Mouse (Mus musculus) lung, postnatal 0 days (tissue): Measurements from ENCODE around the gene Gm48552. TPM values are rescaled to one million over a fixed set of nuclear protein-coding genes. Genes with fewer than 3 reads are reported as not detected.
A peak's percentile ranks its signal among the peaks of the same experiment; 100 is the strongest.

ENCODE experiments used
- ATAC-seq: fragments of 200-750 bp; cut with Nextera tagmentation; 2 replicates; pipeline ENCODE4 v1.8.0; 2017; ENCODE audit warnings: moderate library complexity
- DNase-seq: peaks from one replicate; pipeline ENCODE4 v3.0.0-alpha.2; 2016; ENCODE audit warnings: low spot score
- H3K27ac ChIP-seq: fragments of 300-500 bp; sonication (generic); 2 replicates; pipeline ENCODE4 v1.5.1; 2014; ENCODE audit warnings: antibody characterized with exemption, mild to moderate bottlenecking, low read length, mixed read lengths
- H3K27me3 ChIP-seq: fragments of 300-500 bp; sonication (generic); replicated peaks from 2 replicates; pipeline ENCODE4 v1.6.1; 2014; ENCODE audit warnings: low read length, mixed read lengths; ENCODE audit not compliant: insufficient read depth
- H3K36me3 ChIP-seq: fragments of 300-500 bp; sonication (generic); 2 replicates; pipeline ENCODE4 v1.6.1; 2014; ENCODE audit warnings: low read length, mixed read lengths; ENCODE audit not compliant: insufficient read depth
- H3K4me1 ChIP-seq: fragments of 300-500 bp; sonication (generic); 2 replicates; pipeline ENCODE4 v1.6.1; 2014; ENCODE audit warnings: antibody characterized with exemption, low read depth, low read length, mixed read lengths; ENCODE audit not compliant: insufficient read depth
- H3K4me2 ChIP-seq: fragments of 300-500 bp; sonication (generic); replicated peaks from 2 replicates; pipeline ENCODE4 v1.6.1; 2014; ENCODE audit warnings: low read depth, mild to moderate bottlenecking, low read length, moderate library complexity, mixed read lengths
- H3K4me3 ChIP-seq: fragments of 300-500 bp; sonication (generic); 2 replicates; pipeline ENCODE4 v1.5.1; 2014; ENCODE audit warnings: low read depth, low read length
- H3K9ac ChIP-seq: fragments of 300-500 bp; sonication (generic); replicated peaks from 2 replicates; pipeline ENCODE4 v1.6.1; 2014; ENCODE audit warnings: low read depth, mild to moderate bottlenecking
- H3K9me3 ChIP-seq: fragments of 300-500 bp; sonication (generic); 2 replicates; pipeline ENCODE4 v1.6.1; 2016; ENCODE audit warnings: low read length, mixed read lengths
- CTCF ChIP-seq: IDR thresholded peaks from 2 replicates; pipeline ENCODE4 v1.5.1; 2016; ENCODE audit warnings: antibody characterized with exemption, mild to moderate bottlenecking
- EP300 ChIP-seq: IDR thresholded peaks from 2 replicates; pipeline ENCODE4 v1.6.1; 2016; ENCODE audit warnings: antibody characterized with exemption, mild to moderate bottlenecking, control low read depth
- WGBS: fragments of 180-500 bp; shearing (Covaris S2); extraction: QIAGEN DNeasy Blood & Tissue Kit; methylation state at CpG from one replicate; pipeline ENCODE4 v1.1.7; 2014; 5-methylcytosine and 5-hydroxymethylcytosine counted together
- polyA plus RNA-seq: library from polyadenylated mRNA; unstranded; fragments of >200 nt; fragmentation: Nextera tagmentation; extraction: Ambion mirVana; gene quantifications from 2 replicates; pipeline ENCODE4 v1.2.1, GENCODE M21; 2015

Gene Gm48552
- polyA plus RNA-seq, 1 experiment from 2014 or later: 0.63 TPM

GRCm38 (mm10) chr10:81406504-81407440 is 18.0 kb downstream of the Gm48552 start:
- no peak for DNase-seq
- 45% methylated on average over 24 of the region's 24 CpGs for WGBS
- peaks cover 11% of the 10 kb centered on the region; the same call in 1 of the 2 replicates for H3K36me3 ChIP-seq
- no peak overlapping the region for H3K9ac ChIP-seq
- no peaks in the 10 kb centered on the region for H3K27me3 ChIP-seq
- ATAC-seq: no peak
- TF ChIP-seq EP300 (no peak), CTCF (no peak)
- H3K4me1 ChIP-seq: peaks cover 33% of the 10 kb centered on the region
- peak overlapping the region; percentile 51 for H3K27ac ChIP-seq
- no peaks in the 10 kb centered on the region for H3K9me3 ChIP-seq
- H3K4me3 ChIP-seq: peak overlapping the region; percentile 25
- peak overlapping the region; percentile 45 for H3K4me2 ChIP-seq

GRCm38 (mm10) chr10:81407539-81408423 is 19.0 kb downstream of the Gm48552 start:
- no peak overlapping the region for H3K9ac ChIP-seq
- 23% methylated on average over 31 of the region's 31 CpGs for WGBS
- H3K4me3 ChIP-seq: peak overlapping the region; percentile 25
- ATAC-seq (peak; percentile 41), DNase-seq (peak; percentile 94)
- peak overlapping the region; percentile 57 for H3K27ac ChIP-seq
- H3K27me3 ChIP-seq: no peaks in the 10 kb centered on the region
- H3K9me3 ChIP-seq: no peaks in the 10 kb centered on the region
- peak overlapping the region; percentile 45 for H3K4me2 ChIP-seq
- H3K36me3 ChIP-seq: peaks cover 11% of the 10 kb centered on the region; the same call in 1 of the 2 replicates
- TF ChIP-seq CTCF (peak; percentile 28; the same call in 1 of the 2 replicates), EP300 (no peak; the same call in 1 of the 2 replicates)
- peaks cover 36% of the 10 kb centered on the region for H3K4me1 ChIP-seq

GRCm38 (mm10) chr10:81408424-81408729 is 19.6 kb downstream of the Gm48552 start:
- no peak overlapping the region for H3K4me2 ChIP-seq
- H3K27me3 ChIP-seq: no peaks in the 10 kb centered on the region
- H3K27ac ChIP-seq: peak overlapping the region; percentile 57
- whole genome bisulfite sequencing: 62% methylated on average over 13 of the region's 13 CpGs
- DNase-seq (peak; percentile 7), ATAC-seq (no peak)
- peaks cover 11% of the 10 kb centered on the region; the same call in 1 of the 2 replicates for H3K36me3 ChIP-seq
- peaks cover 40% of the 10 kb centered on the region for H3K4me1 ChIP-seq
- no peak overlapping the region for H3K9ac ChIP-seq
- H3K4me3 ChIP-seq: no peak overlapping the region
- no peaks in the 10 kb centered on the region for H3K9me3 ChIP-seq
- TF ChIP-seq EP300 (no peak), CTCF (no peak)

GRCm38 (mm10) chr10:81408871-81409291 is 20.1 kb downstream of the Gm48552 start:
- H3K36me3 ChIP-seq: peaks cover 10% of the 10 kb centered on the region; the same call in 1 of the 2 replicates
- H3K27ac ChIP-seq: peak overlapping the region; percentile 81
- H3K4me1 ChIP-seq: peaks cover 45% of the 10 kb centered on the region
- no peaks in the 10 kb centered on the region for H3K9me3 ChIP-seq
- H3K4me3 ChIP-seq: no peak overlapping the region
- ATAC-seq: peak; percentile 73
- peak; percentile 92 for DNase-seq
- peak overlapping the region; percentile 22; the same call in 1 of the 2 replicates for H3K4me2 ChIP-seq
- WGBS: 20% methylated on average over 9 of the region's 9 CpGs
- peak; percentile 99 for TF ChIP-seq CTCF
- peak; percentile 96 for TF ChIP-seq EP300
- no peaks in the 10 kb centered on the region for H3K27me3 ChIP-seq
- no peak overlapping the region for H3K9ac ChIP-seq

- no peaks in the 10 kb centered on the region for H3K27me3 ChIP-seq
- H3K4me3 ChIP-seq: no peak overlapping the region
- ATAC-seq (peak; percentile 4; the same call in 1 of the 2 replicates), DNase-seq (no peak)
- H3K4me2 ChIP-seq: peak overlapping the region; percentile 22; the same call in 1 of the 2 replicates
- H3K36me3 ChIP-seq: peaks cover 5% of the 10 kb centered on the region; the same call in 1 of the 2 replicates
- H3K4me1 ChIP-seq: peaks cover 49% of the 10 kb centered on the region
- H3K9ac ChIP-seq: no peak overlapping the region
- no peak for TF ChIP-seq EP300
- no peak for TF ChIP-seq CTCF
- peak overlapping the region; percentile 81 for H3K27ac ChIP-seq
- H3K9me3 ChIP-seq: no peaks in the 10 kb centered on the region
- WGBS: 33% methylated on average over 7 of the region's 8 CpGs
Measured at GRCm38 (mm10) chr10:81409330-81409729, 20.5 kb downstream of the Gm48552 start.
